Mouse (Mus musculus) neural tube, embryonic 14.5 days (tissue): ENCODE data around the gene Fam186a. TPM values are rescaled to one million over a fixed set of nuclear protein-coding genes. Genes with fewer than 3 reads are reported as not detected.

ENCODE experiments used
- ATAC-seq: fragments of 200-750 bp; cut with Nextera tagmentation; 2 replicates; pipeline ENCODE4 v1.8.0; 2017; ENCODE audit warnings: low read depth, mild to moderate bottlenecking, moderate TSS enrichment, moderate library complexity
- H3K27ac ChIP-seq: fragments of 300-500 bp; sonication (generic); 2 replicates; pipeline ENCODE4 v1.5.1; 2014; ENCODE audit warnings: low read depth, mild to moderate bottlenecking, control low read depth, low read length, moderate library complexity, mixed read lengths
- H3K27me3 ChIP-seq: fragments of 300-500 bp; sonication (generic); 2 replicates; pipeline ENCODE4 v1.6.1; 2014; ENCODE audit warnings: low read length; ENCODE audit not compliant: control insufficient read depth, insufficient read depth
- H3K36me3 ChIP-seq: fragments of 300-500 bp; sonication (generic); 2 replicates; pipeline ENCODE4 v1.6.1; 2014; ENCODE audit warnings: low read length, mixed read lengths; ENCODE audit not compliant: control insufficient read depth, insufficient read depth
- H3K4me1 ChIP-seq: fragments of 300-500 bp; sonication (generic); 2 replicates; pipeline ENCODE4 v1.6.1; 2014; ENCODE audit warnings: low read length; ENCODE audit not compliant: control insufficient read depth, insufficient read depth
- H3K4me2 ChIP-seq: fragments of 300-500 bp; sonication (generic); 2 replicates; pipeline ENCODE4 v1.6.1; 2014; ENCODE audit warnings: mild to moderate bottlenecking, low read depth, low read length, control low read depth
- H3K4me3 ChIP-seq: fragments of 300-500 bp; sonication (generic); 2 replicates; pipeline ENCODE4 v1.5.1; 2014; ENCODE audit warnings: low read depth, low read length, control low read depth, mixed read lengths
- H3K9ac ChIP-seq: fragments of 300-500 bp; sonication (generic); replicated peaks from 2 replicates; pipeline ENCODE4 v1.6.1; 2014; ENCODE audit warnings: low read depth, mild to moderate bottlenecking, control low read depth, low read length, mixed read lengths
- H3K9me3 ChIP-seq: fragments of 300-500 bp; sonication (generic); 2 replicates; pipeline ENCODE4 v1.6.1; 2016; ENCODE audit warnings: low read length; ENCODE audit not compliant: control insufficient read depth
- WGBS: fragments of 180-500 bp; shearing (Covaris S2); extraction: QIAGEN DNeasy Blood & Tissue Kit; methylation state at CpG from one replicate; pipeline ENCODE4 v1.1.7; 2014; 5-methylcytosine and 5-hydroxymethylcytosine counted together
- polyA plus RNA-seq: library from polyadenylated mRNA; unstranded; fragments of >200 nt; fragmentation: Nextera tagmentation; extraction: Ambion mirVana; gene quantifications from 2 replicates; pipeline ENCODE4 v1.2.1, GENCODE M21; 2014

Gene Fam186a
- polyA plus RNA-seq, 1 experiment from 2014 or later = 0.11 TPM

DNA sequence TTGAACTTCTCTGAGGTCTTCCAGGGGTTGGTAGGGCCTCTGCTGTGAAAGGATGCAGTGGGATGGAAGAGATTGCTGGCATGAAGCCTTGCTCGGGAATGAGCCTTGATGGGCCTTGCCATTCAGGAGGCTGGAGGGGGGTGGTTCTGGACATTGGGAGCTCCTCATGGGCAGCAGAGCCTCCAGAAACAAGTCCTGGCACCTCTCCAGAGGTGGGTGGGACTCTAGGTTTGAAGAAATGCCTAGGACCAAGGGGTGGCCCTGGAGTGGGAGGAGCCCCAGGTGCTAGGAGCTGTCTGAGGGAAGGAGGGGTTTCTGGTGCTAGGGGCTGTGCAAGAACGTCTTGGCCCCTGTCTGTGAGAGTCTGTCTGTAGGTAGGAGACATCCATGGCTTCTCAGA is 26.4 kb downstream of the Fam186a start:
- Histone ChIP-seq H3K27ac (no peak overlapping the region), H3K4me3 (no peak overlapping the region), H3K4me2 (no peak overlapping the region), H3K9me3 (no peaks in the 10 kb centered on the region), H3K36me3 (no peaks in the 10 kb centered on the region), H3K9ac (no peak overlapping the region), H3K4me1 (no peaks in the 10 kb centered on the region), H3K27me3 (no peaks in the 10 kb centered on the region)
- WGBS = 37% methylated on average over 2 of the region's 2 CpGs
- no peak for ATAC-seq

DNA sequence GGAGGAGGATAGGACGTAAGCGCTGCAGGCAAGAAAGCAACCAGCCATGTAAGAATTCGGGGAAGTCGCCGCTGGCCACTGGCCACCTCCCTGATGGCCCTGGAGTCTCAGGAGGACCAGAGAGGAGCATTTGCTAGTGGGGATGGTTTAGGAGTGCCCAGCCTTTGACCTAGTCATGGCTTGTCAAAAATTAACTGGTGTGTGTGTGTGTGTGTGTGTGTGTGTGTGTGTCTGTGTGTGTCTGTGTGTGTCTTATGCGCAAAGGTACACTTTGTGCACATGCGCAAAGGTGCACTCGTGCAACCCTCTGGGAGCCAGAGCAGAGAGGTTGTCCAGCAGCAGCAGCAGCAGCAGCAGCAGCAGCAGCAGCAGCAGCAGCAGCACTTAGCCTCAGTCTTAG is 29.0 kb downstream of the Fam186a start:
- H3K4me1 ChIP-seq = no peaks in the 10 kb centered on the region
- H3K27me3 ChIP-seq = no peaks in the 10 kb centered on the region
- no peaks in the 10 kb centered on the region for H3K9me3 ChIP-seq
- H3K4me3 ChIP-seq = no peak overlapping the region
- no peaks in the 10 kb centered on the region for H3K36me3 ChIP-seq
- ATAC-seq = no peak
- no peak overlapping the region for H3K9ac ChIP-seq
- H3K27ac ChIP-seq = no peak overlapping the region
- no peak overlapping the region for H3K4me2 ChIP-seq
- 88% methylated on average over 8 of the region's 8 CpGs for WGBS

DNA sequence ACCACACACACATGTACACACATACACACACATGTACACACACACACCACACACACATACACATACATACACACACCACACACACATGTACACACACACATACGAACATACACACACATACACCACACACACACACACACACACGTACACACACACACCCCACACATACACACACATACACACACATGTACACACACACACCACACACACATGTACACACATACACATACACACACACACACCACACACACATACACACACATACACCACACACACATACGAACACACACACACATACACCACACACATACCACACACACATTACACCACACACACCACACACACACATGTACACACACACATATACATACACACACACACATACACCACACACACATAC is 30.2 kb downstream of the Fam186a start:
- no peak overlapping the region for H3K4me2 ChIP-seq
- no peak overlapping the region for H3K9ac ChIP-seq
- H3K27me3 ChIP-seq = no peaks in the 10 kb centered on the region
- H3K4me1 ChIP-seq = no peaks in the 10 kb centered on the region
- no peaks in the 10 kb centered on the region for H3K36me3 ChIP-seq
- no peak for ATAC-seq
- no peak overlapping the region for H3K4me3 ChIP-seq
- H3K27ac ChIP-seq = no peak overlapping the region
- WGBS = 88% methylated on average over 3 of the region's 3 CpGs
- no peaks in the 10 kb centered on the region for H3K9me3 ChIP-seq

DNA sequence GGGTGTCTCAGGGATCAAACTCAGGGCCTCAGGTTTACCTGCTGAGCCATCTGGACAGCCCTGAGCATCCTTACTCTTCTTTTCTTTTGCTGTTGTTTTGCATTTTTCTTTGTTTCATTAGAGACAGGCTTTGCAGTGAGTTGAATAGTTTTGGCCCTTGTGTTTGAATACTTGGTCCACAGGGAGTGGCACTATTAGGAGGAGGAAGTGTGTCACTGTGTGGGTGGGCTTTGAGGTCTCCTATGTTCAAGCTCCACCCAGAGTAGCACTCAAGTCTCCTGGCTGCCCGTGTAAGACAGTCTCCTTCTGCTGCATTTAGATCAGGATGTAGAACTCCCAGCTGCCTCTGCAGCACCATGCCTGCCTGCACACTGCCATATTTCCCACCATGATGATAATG is 32.4 kb downstream of the Fam186a start:
- Histone ChIP-seq H3K4me3 (no peak overlapping the region), H3K4me1 (no peaks in the 10 kb centered on the region), H3K27me3 (no peaks in the 10 kb centered on the region), H3K27ac (no peak overlapping the region), H3K9me3 (no peaks in the 10 kb centered on the region), H3K4me2 (no peak overlapping the region), H3K36me3 (no peaks in the 10 kb centered on the region), H3K9ac (no peak overlapping the region)
- ATAC-seq = no peak
- 57% methylated on average over 1 of the region's 1 CpGs for WGBS

DNA sequence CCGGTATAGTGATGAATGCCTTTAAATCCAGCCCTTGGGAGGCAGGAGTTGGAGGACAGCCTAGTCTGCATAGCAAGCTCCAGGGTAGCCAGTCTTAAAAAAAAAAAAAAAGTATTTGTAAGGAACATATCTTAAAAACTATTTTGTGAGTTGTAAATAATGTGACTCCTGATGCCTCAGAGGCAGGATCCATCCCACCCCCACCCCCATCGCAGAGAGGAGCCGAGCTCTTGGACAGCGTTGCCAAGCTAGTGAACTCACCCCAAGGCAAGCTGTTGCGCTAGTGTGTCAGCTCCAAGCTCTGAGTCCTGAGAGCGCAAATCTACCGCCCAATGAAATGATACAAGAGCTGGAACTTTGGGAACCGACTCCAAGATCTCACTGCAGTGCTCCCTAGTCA is 35.6 kb downstream of the Fam186a start:
- 88% methylated on average over 8 of the region's 8 CpGs for WGBS
- Histone ChIP-seq H3K27ac (no peak overlapping the region), H3K27me3 (no peaks in the 10 kb centered on the region), H3K9ac (no peak overlapping the region), H3K9me3 (no peaks in the 10 kb centered on the region), H3K4me2 (no peak overlapping the region), H3K4me3 (no peak overlapping the region), H3K4me1 (no peaks in the 10 kb centered on the region), H3K36me3 (no peaks in the 10 kb centered on the region)
- ATAC-seq = no peak

DNA sequence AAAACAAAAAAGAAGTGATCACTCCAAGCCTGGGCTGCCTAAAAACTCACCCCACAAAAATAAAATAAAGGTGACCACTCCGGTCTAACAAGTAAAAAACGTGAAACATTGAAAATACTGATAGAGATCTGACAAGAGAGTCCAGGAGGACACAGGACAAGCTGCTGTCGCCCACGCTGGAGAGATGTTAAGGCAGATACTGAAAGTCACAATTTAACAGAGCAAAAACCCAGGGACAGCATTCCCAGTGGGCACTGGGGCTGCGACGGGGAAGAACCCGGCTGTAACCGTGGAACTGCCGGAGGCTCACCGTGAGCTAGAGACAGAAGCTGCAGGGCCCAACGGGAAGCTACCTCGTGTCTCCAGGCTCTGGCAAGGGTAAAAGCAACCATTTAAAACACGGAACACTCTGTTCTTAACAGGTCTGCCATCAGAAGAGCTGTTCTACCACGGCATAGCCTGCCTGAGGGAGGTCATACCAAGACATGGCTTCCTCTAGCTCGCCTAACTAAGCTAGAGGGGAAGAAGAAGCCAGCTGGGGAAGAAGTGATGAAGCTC is 47.2 kb downstream of the Fam186a start:
- ATAC-seq = no peak
- no peak overlapping the region for H3K9ac ChIP-seq
- H3K27me3 ChIP-seq = no peaks in the 10 kb centered on the region
- no peak overlapping the region for H3K4me3 ChIP-seq
- no peaks in the 10 kb centered on the region for H3K36me3 ChIP-seq
- H3K9me3 ChIP-seq = no peaks in the 10 kb centered on the region
- no peaks in the 10 kb centered on the region for H3K4me1 ChIP-seq
- H3K4me2 ChIP-seq = no peak overlapping the region
- no peak overlapping the region for H3K27ac ChIP-seq
- WGBS = 80% methylated on average over 15 of the region's 15 CpGs

DNA sequence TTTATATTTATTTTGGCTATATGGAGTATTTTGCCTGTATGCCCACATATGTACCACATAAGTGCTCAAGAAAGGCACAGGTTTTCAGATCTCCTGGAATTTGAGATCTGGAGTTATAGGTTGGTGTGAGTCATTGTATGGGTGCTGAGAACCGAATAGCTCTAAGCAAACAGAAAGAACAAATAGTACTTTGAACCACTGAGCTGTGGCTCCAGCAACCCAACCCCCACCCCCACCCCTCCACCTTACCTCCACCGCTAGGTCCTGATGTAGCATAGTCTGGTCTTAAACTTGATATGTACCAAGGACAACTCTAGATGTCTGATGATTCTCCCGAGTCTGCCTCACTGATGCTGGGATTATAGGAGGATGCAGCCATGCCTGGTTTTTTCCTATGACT is 49.6 kb downstream of the Fam186a start:
- H3K27ac ChIP-seq = no peak overlapping the region
- no peaks in the 10 kb centered on the region for H3K36me3 ChIP-seq
- H3K4me2 ChIP-seq = no peak overlapping the region
- H3K4me3 ChIP-seq = no peak overlapping the region
- ATAC-seq = no peak
- H3K4me1 ChIP-seq = no peaks in the 10 kb centered on the region
- no peaks in the 10 kb centered on the region for H3K9me3 ChIP-seq
- H3K27me3 ChIP-seq = no peaks in the 10 kb centered on the region
- no peak overlapping the region for H3K9ac ChIP-seq
- 88% methylated on average over 3 of the region's 3 CpGs for WGBS

DNA sequence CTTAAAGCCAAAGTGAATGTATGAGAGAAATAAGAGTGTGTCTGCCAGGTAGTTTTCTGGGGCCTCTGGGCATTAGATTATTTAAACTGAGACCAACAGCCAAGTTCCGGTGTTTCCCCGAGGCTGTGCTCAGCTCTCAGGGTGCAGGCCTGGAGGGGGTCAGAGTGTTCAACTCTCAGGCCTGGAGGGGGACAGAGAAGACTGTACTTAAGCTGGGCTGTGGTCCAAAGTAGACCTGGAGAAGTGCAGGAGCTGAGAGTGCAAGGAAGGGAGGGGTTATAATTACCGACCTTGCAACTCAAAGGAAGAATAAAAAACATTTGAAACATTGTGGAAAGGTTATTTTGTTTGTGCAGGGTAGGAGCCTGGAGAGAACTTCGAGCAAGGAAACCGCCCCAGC is 52.2 kb downstream of the Fam186a start:
- Histone ChIP-seq H3K27me3 (no peaks in the 10 kb centered on the region), H3K4me2 (no peak overlapping the region), H3K4me1 (no peaks in the 10 kb centered on the region), H3K27ac (no peak overlapping the region), H3K9me3 (no peaks in the 10 kb centered on the region), H3K9ac (no peak overlapping the region), H3K36me3 (no peaks in the 10 kb centered on the region), H3K4me3 (no peak overlapping the region)
- ATAC-seq = no peak
- 78% methylated on average over 5 of the region's 5 CpGs for WGBS

DNA sequence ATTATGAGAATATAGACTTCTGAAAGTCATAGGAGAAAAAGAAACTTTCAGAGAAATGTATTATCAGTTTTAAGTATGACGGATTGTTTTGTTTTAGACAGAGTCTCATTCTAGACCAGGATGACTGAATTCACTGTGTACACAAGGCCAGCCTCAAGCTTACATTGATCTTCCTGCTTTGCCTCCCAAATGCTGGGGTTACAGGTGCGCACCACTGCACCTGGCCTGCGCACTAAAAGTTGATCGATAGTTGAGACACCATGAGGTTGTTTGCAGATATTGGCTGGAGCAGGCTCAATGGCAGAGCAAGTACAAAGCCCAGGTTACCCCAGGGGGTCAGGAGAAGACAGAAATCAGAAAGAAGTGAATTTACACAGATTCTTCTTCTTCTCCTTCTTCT is 55.1 kb downstream of the Fam186a start:
- WGBS = 97% methylated on average over 4 of the region's 4 CpGs
- no peak overlapping the region for H3K4me2 ChIP-seq
- no peak for ATAC-seq

More for the DNA sequence above, 55.1 kb downstream of the Fam186a start:
- Histone ChIP-seq H3K27me3 (no peaks in the 10 kb centered on the region), H3K36me3 (no peaks in the 10 kb centered on the region), H3K9me3 (no peaks in the 10 kb centered on the region), H3K9ac (no peak overlapping the region), H3K4me3 (no peak overlapping the region), H3K27ac (no peak overlapping the region), H3K4me1 (no peaks in the 10 kb centered on the region)
